Mouse (Mus musculus): Measurements from ENCODE around the gene Psma2. TPM values are rescaled to one million over a fixed set of nuclear protein-coding genes. Genes with fewer than 3 reads are reported as not detected.

Psma2 gene
- 179 and 187 TPM in 2 replicates for polyA plus RNA-seq (2016; fragmentation: Nextera tagmentation; extraction: Ambion mirVana)

DNA sequence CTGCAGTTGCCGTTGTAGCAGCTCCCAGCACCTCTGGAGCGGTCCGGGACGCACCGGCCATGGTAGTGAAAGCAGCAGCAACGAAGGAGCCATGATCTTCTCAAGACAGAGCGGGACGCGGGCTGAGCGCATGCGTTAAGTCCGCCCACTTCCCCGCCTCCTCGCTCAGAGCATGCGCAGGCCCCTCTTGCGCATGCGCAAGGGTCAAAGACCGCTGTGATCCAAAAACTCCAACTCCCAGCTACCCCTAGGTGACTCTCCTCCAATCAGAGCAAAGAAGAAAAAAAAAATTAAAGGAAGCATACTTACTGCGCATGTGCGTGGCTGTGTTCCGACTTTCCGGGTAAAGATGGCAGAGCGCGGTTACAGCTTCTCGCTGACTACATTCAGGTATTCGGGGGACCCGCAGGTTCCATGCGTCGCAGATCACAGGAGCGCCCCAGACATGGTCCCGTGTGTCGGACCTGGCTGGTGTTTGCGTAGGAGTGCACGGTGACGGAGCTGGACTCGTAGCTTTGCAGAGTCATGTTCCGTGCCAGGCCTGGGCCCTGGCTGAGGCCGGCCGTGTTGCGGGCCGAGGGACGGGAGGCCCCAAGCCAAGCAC lies at the start of gene Psma2, which contains the start of gene Mrpl32:
Gene Psma2 (plus strand): TSS at position 315 of the 604 bp plus-strand sequence.
Gene Mrpl32 (minus strand): TSS at position 240 of the 604 bp plus-strand sequence.
- H3K9ac ChIP-seq: peak within 1 kb of the TSS; percentile 84
- WGBS: under 1% methylated on average over 42 of the region's 42 CpGs
- no peaks in the 10 kb centered on the region for H3K9me3 ChIP-seq
- H3K4me3 ChIP-seq (replicated peaks): peak within 1 kb of the TSS; percentile 80
- H3K4me1 ChIP-seq: peaks cover 19% of the 10 kb centered on the region
- peak within 1 kb of the TSS; percentile 70 for H3K4me2 ChIP-seq
- H3K36me3 ChIP-seq (replicated peaks): peaks cover 23% of the 10 kb centered on the region
- H3K27me3 ChIP-seq: no peaks in the 10 kb centered on the region
- ATAC-seq (ENCODE audit: low FRiP score): peak; percentile 97
- no peak within 1 kb of the TSS for H3K27ac ChIP-seq

DNA sequence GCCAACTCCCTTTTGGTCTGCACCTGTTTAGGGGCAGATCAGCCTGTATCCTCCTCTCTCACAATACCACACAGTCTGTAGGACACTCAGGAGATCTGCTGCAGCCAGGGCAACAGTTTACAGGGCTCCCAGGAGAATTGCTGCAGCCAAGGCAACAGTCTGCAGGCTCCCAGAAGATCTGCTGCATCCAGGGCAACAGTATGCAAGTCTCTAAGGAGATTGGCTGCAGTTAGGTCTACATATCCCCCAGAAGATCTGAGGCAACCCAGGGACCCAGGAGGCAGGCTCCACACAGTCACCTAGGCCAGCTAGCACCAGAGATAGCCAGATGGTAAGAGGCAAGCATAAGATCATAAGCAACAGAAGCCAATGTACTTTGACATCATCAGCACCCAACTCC lies 38.9 kb upstream of the Psma2 start:
- H3K4me1 ChIP-seq: no peaks in the 10 kb centered on the region
- H3K4me3 ChIP-seq (replicated peaks): no peak overlapping the region
- no peak overlapping the region for H3K27ac ChIP-seq
- H3K36me3 ChIP-seq (replicated peaks): no peaks in the 10 kb centered on the region
- no peaks in the 10 kb centered on the region for H3K27me3 ChIP-seq
- no peaks in the 10 kb centered on the region for H3K9me3 ChIP-seq
- H3K4me2 ChIP-seq: no peak overlapping the region
- ATAC-seq (ENCODE audit: low FRiP score): no peak
- H3K9ac ChIP-seq: no peak overlapping the region

DNA sequence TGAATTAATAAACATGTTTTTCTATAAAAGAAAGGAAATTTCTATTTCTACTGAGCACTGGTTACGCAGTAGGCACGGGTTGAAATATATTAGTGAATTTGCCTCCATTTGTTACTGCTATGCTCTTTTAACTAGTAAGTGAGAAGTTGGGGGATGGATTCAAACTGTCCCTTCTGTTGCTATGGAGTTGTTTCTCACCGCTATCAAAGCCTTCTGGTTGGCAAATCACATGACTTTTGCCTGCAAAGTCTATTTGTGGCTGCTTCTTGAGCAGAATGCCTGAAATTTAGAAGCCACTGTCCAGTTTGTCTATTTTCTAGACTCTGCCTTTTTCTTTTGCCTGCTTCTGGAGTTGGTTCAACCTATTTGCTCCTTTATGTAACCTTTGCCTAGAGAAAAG lies 32.6 kb upstream of the Psma2 start:
- no peaks in the 10 kb centered on the region for H3K27me3 ChIP-seq
- no peaks in the 10 kb centered on the region for H3K4me1 ChIP-seq
- H3K9me3 ChIP-seq: no peaks in the 10 kb centered on the region
- WGBS: 83% methylated on average over 3 of the region's 3 CpGs
- H3K4me2 ChIP-seq: no peak overlapping the region
- no peak overlapping the region for H3K27ac ChIP-seq
- no peak overlapping the region for H3K9ac ChIP-seq
- H3K4me3 ChIP-seq (replicated peaks): no peak overlapping the region
- no peaks in the 10 kb centered on the region for H3K36me3 ChIP-seq (replicated peaks)
- no peak for ATAC-seq (ENCODE audit: low FRiP score)

DNA sequence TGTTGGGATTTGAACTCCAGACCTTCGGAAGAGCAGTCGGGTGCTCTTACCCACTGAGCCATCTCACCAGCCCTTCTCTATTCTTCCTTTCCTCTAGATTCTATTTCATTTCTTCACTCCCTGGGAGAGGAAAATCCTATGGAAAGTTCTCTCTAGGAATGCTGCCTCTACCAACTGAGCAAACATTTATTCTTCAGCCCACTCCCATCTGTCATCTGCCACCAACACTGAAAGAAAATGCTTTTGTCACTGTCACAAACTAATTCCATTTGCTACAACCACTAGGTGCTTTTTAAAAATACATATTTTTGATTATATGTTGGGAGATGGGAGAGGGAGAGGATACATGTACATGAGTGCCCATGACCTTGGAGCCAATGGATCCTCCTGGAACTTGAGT lies 10.3 kb upstream of the Psma2 start:
- H3K4me1 ChIP-seq: no peaks in the 10 kb centered on the region
- WGBS: 92% methylated on average over 2 of the region's 2 CpGs
- no peaks in the 10 kb centered on the region for H3K27me3 ChIP-seq
- H3K9me3 ChIP-seq: no peaks in the 10 kb centered on the region
- no peak overlapping the region for H3K4me2 ChIP-seq
- no peak overlapping the region for H3K4me3 ChIP-seq (replicated peaks)
- H3K36me3 ChIP-seq (replicated peaks): no peaks in the 10 kb centered on the region
- H3K9ac ChIP-seq: no peak overlapping the region
- H3K27ac ChIP-seq: no peak overlapping the region
- no peak for ATAC-seq (ENCODE audit: low FRiP score)

DNA sequence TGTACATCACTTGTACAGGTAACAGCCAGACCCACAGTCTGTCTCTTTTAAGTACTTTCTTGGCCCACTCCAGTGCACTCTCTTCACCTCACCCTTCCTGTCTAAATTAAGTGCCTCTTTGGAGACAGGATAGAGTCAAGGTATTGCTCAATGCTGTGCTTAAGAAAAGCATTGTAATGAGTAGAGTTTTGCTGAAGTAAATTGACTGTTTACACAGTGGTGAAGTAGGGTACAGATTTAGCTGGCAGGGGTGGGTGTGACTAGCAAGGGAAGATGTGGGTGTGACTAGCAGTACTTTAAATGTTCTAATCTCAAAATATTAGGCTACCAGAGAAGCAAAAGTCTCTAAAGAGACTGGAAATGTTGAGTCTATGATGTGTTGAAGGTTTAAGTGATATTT lies 5.4 kb upstream of the Psma2 start:
- no peaks in the 10 kb centered on the region for H3K9me3 ChIP-seq
- H3K27me3 ChIP-seq: no peaks in the 10 kb centered on the region
- H3K36me3 ChIP-seq (replicated peaks): peaks cover 7% of the 10 kb centered on the region
- no peak overlapping the region for H3K4me2 ChIP-seq
- peaks cover 11% of the 10 kb centered on the region; the same call in 1 of the 2 replicates for H3K4me1 ChIP-seq
- H3K9ac ChIP-seq: no peak overlapping the region
- no peak for ATAC-seq (ENCODE audit: low FRiP score)
- no peak overlapping the region for H3K4me3 ChIP-seq (replicated peaks)
- no peak overlapping the region for H3K27ac ChIP-seq

DNA sequence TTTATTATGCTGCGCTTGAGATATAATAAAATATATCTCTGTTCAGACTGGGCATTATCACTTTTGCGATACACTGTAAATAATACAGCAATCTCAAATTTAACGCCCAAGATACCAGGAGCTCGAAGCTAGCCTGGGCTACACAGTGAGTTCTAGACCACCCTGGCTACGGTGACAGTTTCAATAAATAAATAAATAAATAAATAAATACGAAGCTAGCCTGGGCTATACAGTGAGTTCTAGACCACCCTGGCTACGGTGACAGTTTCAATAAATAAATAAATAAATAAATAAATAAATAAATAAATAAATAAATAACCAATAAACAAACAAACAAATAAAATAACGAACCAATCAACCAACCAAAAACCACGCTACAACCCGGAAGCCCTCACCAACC lies 577 bp upstream of the Psma2 start:
- Histone ChIP-seq H3K4me1 (peaks cover 19% of the 10 kb centered on the region), H3K9me3 (no peaks in the 10 kb centered on the region), H3K27ac (no peak overlapping the region), H3K4me2 (peak overlapping the region; percentile 56), H3K36me3 (replicated peaks) (peaks cover 17% of the 10 kb centered on the region), H3K9ac (peak overlapping the region; percentile 73), H3K27me3 (no peaks in the 10 kb centered on the region), H3K4me3 (replicated peaks) (peak overlapping the region; percentile 80)
- peak; percentile 76 for ATAC-seq (ENCODE audit: low FRiP score)
- WGBS: 9% methylated on average over 10 of the region's 10 CpGs

DNA sequence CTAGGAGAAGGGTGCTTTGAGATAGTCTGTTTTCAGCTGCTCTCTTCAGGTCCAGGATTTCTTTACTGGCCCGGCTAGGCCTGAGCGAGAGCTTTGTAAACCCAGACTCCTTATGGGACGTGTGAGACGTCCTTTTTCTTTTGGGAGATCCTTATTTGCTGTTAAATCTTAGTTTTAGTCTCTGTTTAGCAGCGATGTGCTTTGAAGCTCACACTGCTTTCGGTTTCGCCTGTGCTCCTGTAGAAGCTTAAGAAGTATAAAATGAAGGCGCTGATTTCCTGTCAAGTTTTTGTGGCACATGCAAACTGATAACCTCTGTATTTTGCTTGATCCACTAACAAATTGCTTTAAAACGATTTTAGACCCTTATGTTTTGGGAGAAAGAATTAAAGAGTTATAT lies 513 bp downstream of the Psma2 start:
- Histone ChIP-seq H3K27ac (no peak overlapping the region), H3K36me3 (replicated peaks) (peaks cover 25% of the 10 kb centered on the region), H3K4me2 (peak overlapping the region; percentile 70), H3K4me3 (replicated peaks) (peak overlapping the region; percentile 80), H3K4me1 (peaks cover 19% of the 10 kb centered on the region), H3K27me3 (no peaks in the 10 kb centered on the region), H3K9ac (peak overlapping the region; percentile 84), H3K9me3 (no peaks in the 10 kb centered on the region)
- no peak for ATAC-seq (ENCODE audit: low FRiP score)
- WGBS: 2% methylated on average over 9 of the region's 9 CpGs

DNA sequence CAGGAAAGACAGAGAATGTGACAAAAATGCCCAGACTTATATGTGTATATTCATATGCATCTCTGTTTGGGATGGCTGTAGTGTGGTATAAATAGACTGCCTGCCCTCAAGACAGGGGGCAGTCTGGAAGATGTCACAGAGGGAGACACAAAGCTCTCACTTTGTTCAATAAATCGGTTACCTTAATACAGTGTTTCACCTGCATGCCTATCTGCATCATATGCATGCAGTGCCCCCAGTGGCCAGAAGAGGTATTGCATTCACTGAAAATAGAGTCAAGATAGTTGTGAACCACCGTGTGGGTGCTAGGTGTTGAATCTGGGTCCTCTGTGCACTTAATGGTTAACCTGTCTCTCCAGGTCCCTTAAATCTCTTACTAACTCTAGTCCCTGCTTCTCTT lies 5.7 kb downstream of the Psma2 start:
- WGBS: 50% methylated on average over 2 of the region's 2 CpGs
- Histone ChIP-seq H3K36me3 (replicated peaks) (peaks cover 50% of the 10 kb centered on the region), H3K9ac (no peak overlapping the region), H3K27ac (no peak overlapping the region), H3K4me1 (peaks cover 7% of the 10 kb centered on the region), H3K27me3 (no peaks in the 10 kb centered on the region), H3K9me3 (no peaks in the 10 kb centered on the region), H3K4me2 (no peak overlapping the region), H3K4me3 (replicated peaks) (no peak overlapping the region)
- 0 out of 2 replicates have a peak, but pooled peaks have one; percentile 65 for ATAC-seq (ENCODE audit: low FRiP score)

DNA sequence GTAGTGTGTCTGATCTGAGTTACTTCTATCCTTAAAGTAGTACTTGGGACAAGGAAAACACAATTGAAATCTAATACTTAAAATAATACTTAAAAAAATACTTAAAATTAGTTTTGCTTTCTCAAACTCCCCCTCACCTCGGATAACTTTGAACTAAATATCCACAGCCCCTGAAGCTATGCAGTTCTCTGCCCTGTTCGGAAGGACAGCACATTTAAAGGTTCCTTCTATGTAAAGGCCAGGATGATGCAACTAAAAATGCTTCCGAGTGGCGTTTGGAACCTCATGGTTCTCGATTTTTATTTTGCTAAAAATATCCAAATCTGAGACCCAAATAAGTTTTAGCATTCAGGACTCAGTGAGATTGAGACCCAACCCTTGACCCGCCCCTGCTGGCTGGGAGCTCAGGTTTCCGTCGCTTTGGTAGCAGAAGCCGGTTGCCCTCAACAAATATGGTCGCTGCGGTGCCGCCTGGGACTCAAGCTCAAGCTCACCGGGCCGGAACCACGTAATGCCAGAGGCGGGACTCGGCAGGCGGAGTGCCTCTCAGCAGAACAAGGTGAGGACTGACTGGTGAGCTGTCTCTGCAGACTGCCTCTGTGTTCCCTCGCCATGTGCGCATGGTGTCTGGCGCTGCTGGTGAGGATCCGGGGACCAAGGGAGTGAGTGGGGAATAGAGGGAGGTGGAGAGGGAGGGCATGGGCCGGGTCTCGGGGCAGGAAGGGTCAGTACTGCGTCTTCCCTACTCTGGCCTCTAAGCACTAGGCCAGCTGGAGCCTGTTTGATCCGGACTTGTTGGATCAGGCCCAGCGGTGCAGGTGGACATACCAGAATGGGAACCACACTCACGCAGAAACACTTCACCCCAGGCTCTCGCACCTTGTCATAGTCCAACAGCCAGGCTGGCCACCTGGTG lies 16.9 kb downstream of the Psma2 start, which contains the start of gene AW209491:
Gene AW209491 (plus strand): TSS at position 429 of the 916 bp plus-strand sequence.
- H3K4me3 ChIP-seq (replicated peaks): peak within 1 kb of the TSS; percentile 63
- no peaks in the 10 kb centered on the region for H3K9me3 ChIP-seq
- H3K36me3 ChIP-seq (replicated peaks): peaks cover 19% of the 10 kb centered on the region
- peak within 1 kb of the TSS; percentile 68 for H3K4me2 ChIP-seq
- H3K9ac ChIP-seq: peak within 1 kb of the TSS; percentile 75
- ATAC-seq (ENCODE audit: low FRiP score): peak; percentile 96
- H3K27me3 ChIP-seq: no peaks in the 10 kb centered on the region
- peak within 1 kb of the TSS; percentile 50; the same call in 1 of the 2 replicates for H3K27ac ChIP-seq
- 2% methylated on average over 29 of the region's 29 CpGs for WGBS
- peaks cover 9% of the 10 kb centered on the region; the same call in 1 of the 2 replicates for H3K4me1 ChIP-seq

DNA sequence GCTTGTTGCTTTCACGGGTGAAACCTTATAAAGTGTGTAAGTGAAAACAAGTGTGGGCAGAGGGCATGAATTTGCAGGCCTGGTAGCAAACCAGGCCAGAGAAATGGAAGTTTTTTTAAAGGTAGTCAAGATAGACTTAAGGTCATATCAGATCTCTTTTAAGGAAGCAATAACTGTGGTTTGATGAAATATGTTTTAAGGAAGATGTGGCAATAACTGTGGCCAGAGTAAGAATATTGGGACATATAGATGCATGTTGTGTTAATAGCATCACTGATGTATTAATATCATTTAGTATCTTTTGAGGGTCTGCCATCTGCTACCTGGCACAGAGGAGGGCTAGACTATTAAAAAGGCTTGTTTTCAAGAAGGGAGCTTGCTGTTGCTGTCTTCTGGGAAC lies 27.0 kb downstream of the Psma2 start:
- H3K9ac ChIP-seq: no peak overlapping the region
- no peak overlapping the region for H3K4me2 ChIP-seq
- 66% methylated on average over 1 of the region's 1 CpGs for WGBS
- no peaks in the 10 kb centered on the region; the same call in 1 of the 2 replicates for H3K4me1 ChIP-seq
- peaks cover 25% of the 10 kb centered on the region for H3K36me3 ChIP-seq (replicated peaks)
- H3K4me3 ChIP-seq (replicated peaks): no peak overlapping the region
- H3K27me3 ChIP-seq: no peaks in the 10 kb centered on the region
- no peak overlapping the region for H3K27ac ChIP-seq
- ATAC-seq (ENCODE audit: low FRiP score): no peak
- H3K9me3 ChIP-seq: no peaks in the 10 kb centered on the region

DNA sequence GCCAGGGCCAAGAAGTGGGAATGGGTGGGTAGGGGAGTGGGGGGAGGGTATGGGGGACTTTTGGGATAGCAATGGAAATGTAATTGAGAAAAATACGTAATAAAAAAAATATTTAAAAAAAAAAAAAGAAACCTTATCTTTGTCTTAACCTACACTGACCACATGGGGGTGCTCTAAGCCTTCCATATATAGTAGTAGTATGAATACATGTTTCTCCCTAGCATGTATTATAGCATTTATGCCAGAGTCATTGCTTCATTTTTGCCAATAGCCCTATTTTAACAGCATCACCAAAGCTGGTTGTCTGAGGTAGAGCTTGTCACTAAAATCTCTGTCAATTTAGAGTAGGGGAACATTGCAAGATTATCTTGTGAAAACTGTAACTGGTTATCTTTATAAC lies 36.3 kb downstream of the Psma2 start:
- ATAC-seq (ENCODE audit: low FRiP score): no peak
- no peaks in the 10 kb centered on the region for H3K36me3 ChIP-seq (replicated peaks)
- no peak overlapping the region for H3K9ac ChIP-seq
- H3K4me3 ChIP-seq (replicated peaks): no peak overlapping the region
- no peaks in the 10 kb centered on the region for H3K27me3 ChIP-seq
- 15% methylated on average over 1 of the region's 1 CpGs for WGBS
- H3K4me2 ChIP-seq: no peak overlapping the region
- H3K27ac ChIP-seq: no peak overlapping the region
- no peaks in the 10 kb centered on the region; the same call in 1 of the 2 replicates for H3K4me1 ChIP-seq
- peaks cover 3% of the 10 kb centered on the region; the same call in 1 of the 2 replicates for H3K9me3 ChIP-seq

DNA sequence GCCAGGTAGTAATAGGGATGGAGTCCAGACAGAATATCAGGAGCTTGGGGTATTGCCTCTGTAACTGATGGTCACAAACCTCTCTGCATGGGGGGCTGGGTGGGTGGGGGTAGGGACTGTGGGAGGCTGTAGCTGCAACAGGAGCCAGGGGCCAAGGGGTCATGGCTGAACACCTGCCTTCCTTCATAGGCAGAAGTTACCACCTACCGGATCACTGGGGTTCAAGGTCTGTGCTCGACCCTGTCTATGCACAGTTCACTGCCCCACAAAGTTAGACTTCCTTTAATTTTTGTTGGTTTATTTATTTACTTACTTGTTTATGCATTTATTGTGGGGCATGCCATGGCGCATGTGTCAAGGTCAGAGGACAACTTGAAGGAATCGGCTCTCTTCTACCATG lies 54.1 kb downstream of the Psma2 start:
- H3K9me3 ChIP-seq: no peaks in the 10 kb centered on the region
- H3K36me3 ChIP-seq (replicated peaks): no peaks in the 10 kb centered on the region
- H3K4me2 ChIP-seq: no peak overlapping the region
- no peak overlapping the region for H3K9ac ChIP-seq
- H3K4me1 ChIP-seq: no peaks in the 10 kb centered on the region
- H3K27me3 ChIP-seq: no peaks in the 10 kb centered on the region
- no peak overlapping the region for H3K4me3 ChIP-seq (replicated peaks)
- WGBS: 88% methylated on average over 4 of the region's 4 CpGs
- ATAC-seq (ENCODE audit: low FRiP score): no peak
- H3K27ac ChIP-seq: no peak overlapping the region

Measured in forebrain, embryonic 12.5 days (tissue).